Mouse (Mus musculus) mesoderm, embryonic 11.5 days (tissue): ENCODE measurements around the gene Atg5.

Experiments
- DNase-seq: peaks from one replicate; pipeline ENCODE4 v3.0.0-alpha.2; 2012; ENCODE audit warnings: low read depth, low spot score

The Atg5 gene

DNA sequence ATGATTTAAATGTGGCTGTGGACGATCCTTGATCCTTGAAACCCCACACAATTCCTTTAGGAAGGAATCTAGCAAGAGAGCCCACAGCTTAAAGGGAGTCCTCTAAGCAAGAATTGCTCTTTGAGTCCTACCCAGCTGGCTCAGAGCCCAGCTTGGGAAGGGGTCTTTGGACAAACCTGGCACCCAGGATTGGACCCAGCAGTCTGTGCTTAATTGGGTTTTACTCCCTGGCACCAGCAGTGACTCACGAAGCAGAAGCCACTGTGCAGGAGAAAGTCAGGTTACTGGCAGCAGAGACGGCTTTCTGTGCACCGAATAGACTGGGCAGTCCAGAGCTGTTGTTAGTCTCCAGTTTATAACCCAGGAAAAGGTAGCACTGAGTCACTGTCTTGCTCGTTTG lies 117.1 kb downstream of the Atg5 start:
- DNase-seq: no peak

DNA sequence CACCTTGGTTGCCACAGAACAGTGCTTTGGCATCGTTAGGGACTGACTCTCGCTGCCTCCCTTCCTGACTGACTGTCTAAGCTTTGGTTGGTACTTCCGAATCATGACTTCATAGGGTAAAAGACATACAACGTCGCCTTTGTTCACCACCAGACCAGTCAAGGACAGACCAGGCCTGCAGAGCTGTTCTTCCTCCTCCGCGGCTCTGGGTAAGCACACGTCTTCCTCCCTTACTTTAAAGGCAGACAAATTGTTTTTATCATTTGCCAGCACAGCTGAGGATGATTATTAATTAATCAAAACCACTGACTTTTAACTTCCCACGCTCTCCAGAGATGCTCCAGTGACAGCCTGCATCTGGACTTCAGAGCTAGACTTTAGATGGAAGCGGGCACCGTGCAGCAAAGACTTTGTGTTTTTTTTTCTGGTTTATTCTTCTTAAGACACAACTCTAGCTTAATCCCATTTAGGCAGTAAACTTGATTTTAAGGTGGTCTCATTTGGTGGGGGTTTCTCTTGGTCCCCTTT lies 120.6 kb downstream of the Atg5 start:
- DNase-seq: no peak

DNA sequence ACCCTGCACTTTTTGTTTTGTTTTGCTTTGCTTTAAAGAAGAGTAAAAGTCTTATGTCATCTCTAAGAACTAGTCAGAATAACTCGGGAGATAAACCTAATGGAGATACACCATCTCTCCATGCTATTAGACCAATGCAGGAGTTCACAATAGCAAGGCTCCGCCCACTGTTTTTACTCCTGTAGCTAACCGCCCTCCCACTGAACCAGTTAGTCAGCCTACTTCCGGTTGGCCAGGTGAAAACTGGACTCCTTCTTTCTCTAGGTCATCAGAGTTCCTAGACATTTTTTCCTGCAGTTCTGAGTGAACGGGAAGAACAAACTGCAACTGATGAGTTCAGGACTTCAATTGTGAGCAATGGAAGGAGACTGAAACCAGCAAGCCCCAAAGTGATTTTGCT lies 122.1 kb downstream of the Atg5 start:
- no peak for DNase-seq

DNA sequence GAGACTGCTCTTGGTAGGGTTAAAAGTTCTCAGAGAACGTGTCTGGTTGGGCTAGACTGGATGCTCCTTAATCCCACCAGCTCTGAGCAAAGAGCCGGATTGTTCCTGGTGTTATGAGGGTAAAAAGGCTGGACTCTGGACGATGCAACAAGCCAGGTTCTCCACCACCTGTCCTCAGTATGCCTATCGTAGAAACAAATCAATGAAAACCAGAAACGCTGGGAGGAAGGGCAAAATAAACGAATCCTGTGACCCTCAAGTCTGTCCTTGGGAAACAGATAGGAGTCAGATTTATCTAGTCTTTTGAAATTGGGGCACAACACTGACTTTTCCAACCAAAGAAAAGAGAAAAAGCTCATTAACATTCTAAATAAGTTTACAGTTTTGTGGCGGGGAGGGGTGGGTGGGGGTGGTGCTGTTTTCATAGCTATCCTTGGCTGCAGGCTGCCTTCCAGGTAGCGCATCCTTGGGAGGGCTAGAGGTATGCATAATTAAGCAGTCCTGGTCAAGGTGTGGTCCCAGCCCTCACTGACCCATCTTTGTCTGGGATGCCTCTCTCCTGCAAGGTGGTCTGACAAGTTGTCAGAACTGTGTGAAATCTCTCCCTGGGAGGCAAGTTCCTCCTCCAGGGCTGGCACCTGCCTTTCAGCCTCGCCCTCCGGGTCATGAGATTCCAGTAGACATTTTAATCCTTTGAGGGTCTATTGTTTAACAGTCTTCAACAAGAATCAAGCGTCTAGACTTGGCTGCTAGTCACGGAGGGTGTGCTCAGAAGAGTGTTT lies 123.5 kb downstream of the Atg5 start:
- DNase-seq: no peak

DNA sequence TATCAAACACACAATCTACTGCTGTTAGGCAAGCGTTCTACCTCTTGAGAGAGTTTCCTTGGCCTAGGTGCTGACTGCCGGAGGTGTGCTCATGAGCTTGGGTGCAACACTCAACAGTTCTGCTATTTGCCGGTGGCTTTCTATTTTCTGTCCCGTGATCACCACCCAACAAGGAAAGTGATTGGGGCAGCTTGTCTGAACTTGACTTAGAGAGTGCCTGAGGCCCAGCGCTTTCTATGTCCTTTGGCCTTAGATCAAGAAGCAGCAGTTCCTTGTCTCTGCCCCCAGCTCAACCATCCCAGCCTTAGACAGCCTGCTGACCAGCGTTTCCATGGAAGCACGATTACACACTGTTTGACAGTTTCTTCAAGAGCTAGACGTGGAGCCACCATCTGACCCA lies 124.7 kb downstream of the Atg5 start:
- no peak for DNase-seq

DNA sequence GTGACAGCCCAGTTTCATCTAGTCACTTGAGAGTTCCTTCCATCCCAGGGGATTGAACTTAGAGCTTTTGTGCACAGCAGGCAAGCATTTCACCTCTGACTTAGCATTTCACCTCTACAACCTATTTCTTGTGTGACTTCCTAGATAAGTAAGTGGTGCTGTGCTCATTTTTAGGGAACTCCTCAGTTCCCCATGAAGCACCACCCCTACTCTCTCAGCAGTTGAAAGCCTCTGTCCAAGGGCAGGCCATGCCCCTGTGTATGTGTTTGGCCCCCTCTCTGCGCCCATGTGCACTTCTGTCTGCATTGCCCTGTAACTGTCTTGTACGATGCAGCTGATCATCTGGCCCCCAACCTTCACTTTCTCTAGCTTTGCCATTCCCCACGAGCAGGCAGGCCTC lies 132.0 kb downstream of the Atg5 start:
- no peak for DNase-seq

DNA sequence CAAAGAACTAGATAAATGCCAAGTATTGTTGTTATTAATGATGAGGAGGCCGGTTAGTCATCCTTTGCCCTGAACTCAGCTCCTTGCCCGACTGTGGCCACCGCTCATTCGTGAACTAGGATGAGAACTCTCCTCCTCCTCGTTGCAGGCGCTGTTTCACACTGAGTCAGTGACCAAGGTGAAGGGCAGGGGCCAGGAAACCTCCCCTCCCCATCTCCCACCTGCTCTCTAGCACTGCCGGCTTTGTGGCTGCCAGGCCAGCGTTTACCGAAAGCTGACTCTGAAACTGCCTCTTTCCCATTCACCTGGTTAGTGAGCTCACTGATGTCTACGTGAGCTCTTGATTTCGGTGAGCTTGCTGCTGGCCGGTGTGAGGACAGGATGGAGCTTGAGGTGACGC lies 132.4 kb downstream of the Atg5 start:
- no peak for DNase-seq

DNA sequence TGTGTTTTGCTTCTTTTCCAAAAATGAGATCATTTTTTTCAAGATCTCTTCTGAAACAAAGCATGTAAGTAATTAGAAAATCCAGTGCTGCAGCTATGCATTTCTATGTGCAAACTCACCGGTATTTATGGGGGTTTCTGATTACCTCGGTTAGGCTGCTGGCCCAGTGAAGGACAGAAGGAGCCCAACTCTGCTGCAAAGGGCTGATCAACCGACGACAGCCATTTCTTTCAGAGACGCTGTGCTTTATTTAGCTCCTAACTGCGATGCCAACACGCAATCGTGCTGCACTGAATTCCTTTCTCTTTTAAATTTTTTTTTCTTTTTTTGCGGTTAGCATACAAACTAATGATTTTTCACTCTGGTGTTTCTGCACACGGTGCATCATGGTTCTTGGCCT lies 133.4 kb downstream of the Atg5 start:
- no peak for DNase-seq

DNA sequence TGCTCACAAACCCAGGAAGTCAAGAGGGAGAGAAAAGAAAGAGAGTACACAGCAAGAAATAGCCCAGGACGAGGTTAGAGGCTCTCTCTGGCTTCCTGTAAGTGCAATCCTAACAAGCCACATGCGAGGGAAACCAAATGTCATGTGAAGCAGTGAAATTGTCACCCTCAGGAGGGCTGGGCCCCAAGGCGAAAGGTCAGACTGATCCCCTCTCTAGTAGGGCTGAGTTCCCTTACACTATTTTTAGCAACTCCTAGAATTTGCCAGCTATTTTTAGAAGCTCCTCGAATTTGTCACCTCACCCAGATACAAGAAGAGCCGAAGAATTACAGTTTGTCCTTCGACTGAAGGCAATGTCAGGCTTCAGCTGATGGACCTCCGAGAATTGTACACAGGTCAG lies 135.3 kb downstream of the Atg5 start:
- DNase-seq: no peak

DNA sequence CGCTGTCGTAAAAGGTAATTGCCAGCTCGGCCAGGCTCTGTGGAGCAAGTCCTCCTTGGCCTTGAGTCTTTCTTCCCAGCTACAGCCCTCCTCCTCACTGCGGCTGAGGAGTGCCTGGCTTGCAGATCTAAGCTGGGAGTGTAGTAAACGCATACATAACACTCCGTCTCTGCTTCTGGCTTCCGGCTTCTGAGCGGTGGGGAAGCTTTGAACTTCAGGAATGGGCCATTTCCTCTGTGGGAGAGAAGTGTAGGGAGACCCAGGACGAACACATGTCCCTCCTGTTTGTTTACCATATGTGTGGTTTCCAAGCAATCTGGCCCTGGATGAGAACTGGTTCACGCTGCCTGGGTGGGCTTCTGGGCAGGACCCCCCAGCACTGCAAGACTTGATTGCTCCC lies 140.9 kb downstream of the Atg5 start:
- DNase-seq: peak; percentile 10

DNA sequence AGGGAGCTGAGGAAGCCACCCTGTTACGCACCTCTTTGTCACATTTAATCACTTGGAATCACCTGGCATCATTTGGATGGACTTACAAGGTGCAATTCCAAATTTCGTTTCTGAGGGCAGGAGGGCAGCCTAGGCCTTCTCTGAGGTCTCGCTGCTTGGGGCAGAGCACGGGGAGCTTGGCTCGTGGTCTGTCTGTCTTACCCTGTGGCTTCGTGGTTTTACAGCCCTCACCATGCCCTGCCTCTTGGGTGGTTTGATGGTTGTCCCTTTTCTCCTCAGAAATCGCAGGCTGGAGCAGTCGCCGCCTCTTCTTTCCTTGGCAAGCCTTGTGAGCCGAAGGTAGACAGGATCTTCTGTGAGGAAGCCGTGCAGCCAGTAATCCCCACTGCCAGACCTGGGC lies 141.8 kb downstream of the Atg5 start:
- DNase-seq: no peak
